Mouse (Mus musculus): ENCODE measurements around the gene Rbfox1.

- TF ChIP-seq POLR2A (IDR thresholded peaks at IDR 0.05; ENCODE audit: control insufficient read depth, extremely low read depth, insufficient read depth, low read length, poor library complexity) (no peak), CTCF (IDR thresholded peaks at IDR 0.05; ENCODE audit: borderline replicate concordance, control insufficient read depth, extremely low read depth, insufficient read depth, low read length, poor library complexity) (no peak)
Measured at GRCm38 (mm10) chr16:6835051-6835450, 949.9 kb downstream of the Rbfox1 start.

Measured in thymus, adult 2 months (tissue).